Mouse (Mus musculus) ES-CJ7 (cell line): ENCODE measurements at regions not wholly inside any gene's neighbourhood (a gene's known extent, or its start where the extent isn't known, plus 50 kb on each side); places are given as distances from the start of the nearest gene placed in this dataset.
A peak's percentile ranks its signal among the peaks of the same experiment; 100 is the strongest.

Experiments
- DNase-seq: peaks from one replicate; pipeline ENCODE4 v3.0.0; 2011; ENCODE audit warnings: low read depth, low spot score

DNA sequence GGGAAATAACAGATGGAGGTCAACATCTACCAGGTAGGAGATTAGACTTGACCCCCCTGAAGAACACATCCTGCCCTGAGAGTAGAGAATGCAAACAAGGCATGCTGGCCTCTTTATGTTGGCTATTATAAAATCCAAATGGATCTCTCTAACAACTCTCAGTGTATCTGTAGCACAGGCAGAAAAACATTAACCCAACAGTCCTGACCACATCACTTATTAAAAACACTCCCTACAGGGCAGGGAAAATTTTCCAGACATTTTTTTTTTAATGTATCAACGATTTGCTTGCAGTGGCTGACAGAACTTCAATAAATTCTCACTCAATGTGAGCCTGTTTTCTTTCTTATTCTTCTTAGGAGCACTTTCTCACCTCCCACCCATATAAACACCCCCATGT lies 511.4 kb downstream of the Cdk5rap2 start:
- no peak for DNase-seq

DNA sequence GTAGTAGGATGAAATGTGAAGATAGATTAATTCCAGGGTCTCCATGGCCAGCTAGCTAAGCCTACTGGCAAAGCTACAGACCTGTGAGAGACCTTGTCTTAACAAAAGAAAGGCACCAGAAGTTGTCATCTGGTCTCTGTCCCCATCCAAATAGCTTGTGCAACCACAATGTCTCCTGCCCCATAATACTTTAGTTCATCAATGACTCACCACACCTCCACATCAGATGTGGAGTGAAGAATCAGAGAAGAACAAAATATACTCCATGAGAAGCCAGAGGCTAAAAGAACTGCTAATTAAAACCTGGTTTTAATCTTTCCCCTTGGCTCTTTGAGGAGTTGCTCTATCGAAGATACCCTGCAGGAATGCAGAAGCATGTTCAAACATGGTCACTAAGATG lies 514.1 kb downstream of the Cdk5rap2 start:
- no peak for DNase-seq

DNA sequence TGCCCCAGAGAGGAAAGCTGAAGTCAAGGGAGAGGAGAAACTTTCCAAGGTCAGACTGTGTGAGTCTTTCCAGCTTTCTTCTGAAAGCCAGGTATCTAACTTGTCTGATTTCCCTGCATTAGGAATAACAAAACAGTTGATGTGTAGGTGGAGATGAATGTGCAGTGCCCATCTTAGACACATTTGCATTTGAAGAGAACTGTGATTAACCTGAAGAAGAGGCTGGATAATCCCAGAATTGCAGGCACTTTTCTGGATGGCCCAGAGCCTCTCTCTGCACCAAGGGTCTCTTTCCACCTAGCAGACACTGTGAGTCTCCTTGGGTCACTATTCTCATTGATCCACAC lies 517.4 kb downstream of the Cdk5rap2 start:
- DNase-seq = peak; percentile 90

DNA sequence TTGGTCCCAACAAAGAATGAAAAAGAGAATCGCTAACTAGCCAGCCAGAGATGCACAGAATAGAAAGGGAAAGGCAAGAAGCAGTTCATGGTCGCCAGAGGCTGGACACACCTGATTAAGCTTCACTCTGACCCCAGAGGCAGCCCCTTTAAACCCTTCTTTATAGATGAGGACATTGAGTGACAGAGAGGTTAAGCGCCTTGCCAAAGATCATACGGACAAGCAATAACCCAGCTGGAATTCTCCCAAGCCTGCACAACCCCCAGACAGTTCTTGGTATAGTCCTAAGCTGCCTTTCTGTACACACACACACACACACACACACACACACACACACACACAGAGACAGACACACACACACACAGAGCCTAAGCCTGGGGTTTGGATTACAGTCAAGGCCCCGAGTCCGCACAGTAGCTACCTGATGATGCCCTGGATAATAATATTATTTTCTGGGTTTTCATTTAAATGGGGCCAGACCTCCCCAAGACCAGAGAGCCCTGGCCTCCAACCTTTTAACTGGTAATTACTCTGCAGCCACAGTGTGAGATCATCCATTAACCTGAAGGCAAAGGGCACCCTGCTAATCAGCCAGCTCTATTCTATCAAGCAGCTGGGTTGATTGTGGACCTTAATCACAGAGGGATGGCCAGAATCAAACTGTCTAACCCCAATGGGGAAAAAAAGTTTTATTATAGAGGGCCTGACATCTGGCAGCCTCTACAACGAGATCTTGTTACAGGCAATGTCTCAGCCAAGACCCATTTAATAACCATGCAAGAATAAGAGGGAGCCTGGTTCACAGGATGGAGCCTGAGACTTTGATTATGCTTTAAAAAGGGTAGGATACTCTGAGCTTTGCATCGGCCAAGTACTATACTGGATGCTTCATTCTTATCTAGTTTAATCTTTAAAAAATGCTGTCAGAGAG lies 518.1 kb downstream of the Cdk5rap2 start:
- DNase-seq = no peak

DNA sequence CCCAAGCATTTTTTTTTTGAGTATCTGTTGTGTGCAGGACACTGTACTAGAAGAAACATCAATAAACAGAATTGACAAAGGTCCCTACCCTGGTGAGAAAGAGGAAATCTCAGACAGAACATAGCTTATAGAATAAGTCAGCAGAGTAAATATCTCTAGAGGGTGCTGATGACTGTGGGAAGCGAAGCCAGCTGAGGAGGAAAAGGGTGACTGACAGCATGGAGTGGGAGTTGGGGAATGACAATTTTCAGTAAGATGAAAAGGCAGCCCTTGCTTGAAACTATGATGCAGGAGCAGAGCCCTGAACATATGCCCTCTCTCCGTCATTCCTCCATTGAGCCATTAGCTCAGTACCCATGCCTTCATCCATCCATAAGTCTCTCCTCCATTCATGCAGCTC lies 519.6 kb downstream of the Cdk5rap2 start:
- DNase-seq = no peak

DNA sequence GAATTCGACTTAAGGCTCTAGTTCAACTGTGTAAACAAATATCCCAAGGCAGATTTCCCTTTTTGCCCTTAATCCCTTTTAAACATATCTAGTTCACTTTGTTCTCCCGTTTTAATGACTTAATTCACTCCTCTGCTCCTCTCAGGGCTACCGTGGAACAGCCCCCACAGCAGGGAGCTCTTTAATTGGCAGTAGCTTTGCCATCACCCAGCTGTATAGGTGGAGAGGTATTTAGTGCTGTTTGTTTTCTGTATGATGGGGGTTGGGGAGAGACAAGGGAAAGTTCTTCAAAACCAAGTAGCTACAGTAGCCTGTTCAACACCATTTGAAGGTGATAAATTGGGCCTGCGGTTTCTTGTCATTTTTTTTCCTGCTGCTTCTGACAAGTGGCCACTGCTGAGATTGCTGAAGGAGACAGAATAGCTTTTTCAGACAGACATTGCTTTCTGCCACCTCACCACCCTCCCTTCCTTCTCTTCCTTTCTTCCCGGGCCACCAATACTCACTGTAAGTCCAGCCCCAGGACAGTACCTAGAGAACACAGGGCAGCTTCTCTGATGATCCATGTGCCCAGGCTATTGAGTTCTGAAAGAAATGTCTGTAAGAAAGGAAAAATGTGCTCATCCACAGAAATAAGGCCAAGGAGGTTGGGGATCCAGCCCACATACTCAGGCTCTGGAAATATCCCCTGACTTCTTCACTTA lies 520.2 kb downstream of the Cdk5rap2 start:
- DNase-seq = no peak

DNA sequence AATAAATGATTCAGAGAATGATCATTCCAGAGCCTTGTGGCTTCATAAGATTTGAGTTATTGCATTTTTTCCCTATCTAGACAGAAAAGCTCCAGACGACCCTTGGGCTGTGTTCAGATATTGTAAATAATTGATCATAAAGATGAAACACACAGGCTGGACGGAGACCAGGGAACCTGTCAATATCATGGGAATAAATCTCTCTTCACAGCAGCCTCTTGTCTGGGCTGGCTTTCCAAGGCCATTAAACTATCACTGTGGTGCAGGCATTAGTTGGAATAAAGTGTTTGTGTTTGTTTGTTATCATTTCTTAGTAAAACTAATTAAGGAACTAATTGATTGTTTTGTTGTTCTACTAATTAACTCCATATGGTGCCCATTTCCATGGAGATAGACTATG lies 533.5 kb downstream of the Cdk5rap2 start:
- no peak for DNase-seq

DNA sequence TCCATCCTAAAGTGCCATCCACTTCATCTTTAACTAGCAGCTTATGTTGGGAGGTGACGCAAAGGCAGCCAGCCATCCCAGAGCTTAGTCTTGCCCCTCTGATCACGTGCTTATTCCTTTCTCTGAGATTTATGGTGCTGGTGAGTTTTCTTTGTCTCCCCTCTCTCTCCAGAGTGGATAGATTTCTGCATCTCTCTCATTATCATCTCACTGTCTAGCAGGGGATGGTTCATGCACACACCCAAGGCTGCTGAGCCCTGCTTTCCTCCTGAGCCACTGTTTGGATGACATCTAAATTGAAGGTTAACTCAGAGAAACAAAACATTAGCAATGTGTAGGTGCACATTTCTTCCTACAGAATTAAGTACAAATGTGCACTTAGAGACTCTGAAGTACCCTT lies 539.6 kb downstream of the Cdk5rap2 start:
- no peak for DNase-seq

DNA sequence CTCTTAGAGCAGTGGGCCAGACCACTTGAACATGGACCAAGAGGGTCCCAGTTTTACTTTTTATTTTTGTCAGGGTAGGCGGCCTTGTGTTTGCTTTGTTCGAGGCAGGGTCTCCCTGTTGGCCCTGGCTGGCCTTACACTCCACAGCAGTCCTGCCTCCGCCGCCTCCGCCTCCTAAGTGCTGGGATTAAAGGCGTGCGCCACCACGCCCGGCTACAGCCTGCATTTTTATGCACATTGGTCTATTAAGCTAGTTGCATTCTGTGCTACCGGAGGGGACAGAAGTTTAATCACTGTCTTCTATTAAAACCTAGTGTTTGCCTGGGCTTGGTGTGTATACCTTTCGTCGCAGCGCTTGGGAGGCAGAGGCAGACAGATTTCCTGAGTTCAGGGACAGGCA lies 555.2 kb downstream of the Cdk5rap2 start:
- peak; percentile 50 for DNase-seq

DNA sequence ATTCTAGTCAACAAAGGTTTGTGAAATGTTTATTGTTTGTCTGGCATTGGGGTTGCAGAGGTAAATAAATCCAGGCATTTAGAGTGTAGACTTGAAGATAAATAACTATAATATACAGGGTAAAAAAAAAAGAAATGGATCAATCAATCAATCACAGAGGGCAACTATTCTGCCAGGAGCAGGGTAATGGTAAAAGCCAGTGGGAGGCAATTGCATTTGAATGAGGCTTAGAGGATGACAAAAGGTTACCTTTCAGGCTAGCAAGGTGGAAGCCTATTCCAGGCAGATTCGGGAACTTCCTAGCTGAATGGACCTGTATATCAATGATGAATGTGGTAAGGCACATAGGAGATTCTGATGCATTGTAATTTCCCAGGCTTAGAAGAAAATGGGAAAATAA lies 557.6 kb downstream of the Cdk5rap2 start:
- peak; percentile 57 for DNase-seq

DNA sequence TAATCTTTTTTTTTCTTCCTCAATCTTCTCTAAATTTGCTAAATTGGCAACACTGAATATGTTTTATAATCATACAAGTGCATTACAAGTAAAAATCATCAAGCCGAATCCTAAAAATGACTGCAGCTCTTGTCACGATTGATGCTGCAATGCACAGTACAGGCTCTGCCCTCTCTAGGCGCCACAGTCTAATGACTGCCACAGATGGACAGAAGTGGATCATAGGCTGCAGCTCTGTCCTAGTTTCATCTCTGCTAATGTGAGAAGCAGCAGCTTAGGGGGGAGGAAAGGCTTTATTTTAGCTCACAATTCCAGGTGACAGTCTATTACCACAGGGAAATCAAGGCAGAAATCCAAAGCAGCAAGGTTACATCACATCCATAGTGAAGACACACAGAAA lies 560.8 kb downstream of the Cdk5rap2 start:
- DNase-seq = no peak

DNA sequence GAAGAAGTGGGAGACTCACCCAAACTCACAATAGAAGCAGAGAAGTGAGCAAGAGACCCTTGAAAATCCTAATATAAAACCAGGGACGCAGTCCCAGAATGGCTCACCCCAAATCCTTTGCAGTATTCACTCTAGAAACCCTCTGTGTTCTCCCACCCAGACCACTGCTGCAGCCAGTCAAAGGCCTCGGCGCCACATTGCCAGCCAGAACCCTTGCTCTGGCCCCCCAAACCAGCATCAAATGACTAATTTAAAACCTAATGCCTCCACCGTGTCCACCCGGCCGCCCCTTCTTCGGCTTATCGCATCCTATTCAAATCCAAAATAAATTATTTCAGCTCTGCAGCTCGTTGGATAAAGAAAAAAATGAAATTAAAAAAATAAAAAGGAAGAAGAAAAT lies 570.4 kb downstream of the Cdk5rap2 start:
- DNase-seq = no peak

DNA sequence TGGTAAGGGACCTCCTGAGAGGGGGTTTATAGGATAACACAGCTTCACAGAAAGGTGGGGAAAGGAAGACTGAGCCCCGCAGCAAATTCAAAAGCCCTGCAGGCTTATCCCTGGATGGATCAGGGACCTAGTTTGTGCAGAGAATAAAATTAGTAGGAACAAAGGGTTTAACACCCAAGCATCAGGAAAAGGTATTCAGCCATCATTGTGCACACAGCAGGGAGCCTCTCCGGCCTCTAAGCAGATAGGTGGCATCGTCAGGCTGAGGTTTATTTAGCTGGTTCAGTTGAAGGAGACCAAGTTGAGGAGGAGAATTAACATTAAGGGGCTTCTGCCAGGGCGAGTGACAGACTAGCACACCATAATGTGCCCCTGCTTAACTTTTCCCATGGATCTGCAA lies 571.3 kb downstream of the Cdk5rap2 start:
- DNase-seq = peak; percentile 44

DNA sequence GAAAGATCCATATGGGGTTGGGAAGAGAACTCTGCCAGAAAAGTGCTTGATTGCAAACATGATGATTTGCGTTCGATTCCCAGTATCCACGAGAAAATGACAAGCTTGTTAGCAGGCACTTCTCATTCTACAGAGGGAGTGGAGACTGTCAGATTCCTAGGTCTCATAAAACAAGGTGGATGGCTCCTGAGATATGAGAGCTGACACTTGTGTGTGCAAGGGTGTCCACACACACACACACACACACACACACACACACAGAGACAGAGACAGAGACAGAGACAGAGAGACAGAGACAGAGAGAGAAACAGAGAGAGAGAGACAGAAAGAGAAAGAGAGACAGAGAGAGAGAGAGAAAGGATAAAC lies 585.4 kb downstream of the Cdk5rap2 start:
- DNase-seq = no peak

DNA sequence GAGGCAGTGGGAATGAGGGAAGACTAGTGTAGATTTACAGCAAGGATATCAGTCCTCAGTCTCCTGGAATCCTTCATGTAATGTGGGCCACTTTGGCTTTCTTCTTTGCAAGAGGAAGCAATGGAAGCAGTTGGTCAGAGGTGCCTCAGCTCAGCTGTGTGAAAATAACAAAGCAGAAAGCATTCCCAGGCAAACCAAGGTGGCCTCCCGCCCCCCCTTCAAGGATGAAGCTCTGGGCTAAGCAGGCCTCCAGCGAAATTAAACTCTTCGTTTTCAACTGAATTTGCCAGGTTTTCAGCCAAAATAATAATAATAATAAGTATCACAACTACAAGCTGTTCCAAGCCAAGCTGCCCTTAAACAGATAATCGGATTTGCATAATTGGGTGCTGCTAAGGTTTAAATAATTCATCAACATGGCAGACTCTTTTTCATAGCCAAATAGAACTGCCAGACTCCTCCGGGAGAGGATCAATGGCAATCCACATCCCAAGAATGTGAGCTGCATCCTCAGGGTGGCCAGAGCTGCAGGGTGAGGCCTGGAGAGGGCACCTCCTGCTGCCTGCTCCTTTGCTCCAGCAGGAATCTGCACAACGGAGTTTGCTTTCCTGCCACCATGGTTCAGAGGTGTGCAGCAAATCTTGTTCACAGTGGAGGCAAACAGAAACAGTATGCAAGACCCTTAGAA lies 585.9 kb downstream of the Cdk5rap2 start:
- DNase-seq = peak; percentile 8

DNA sequence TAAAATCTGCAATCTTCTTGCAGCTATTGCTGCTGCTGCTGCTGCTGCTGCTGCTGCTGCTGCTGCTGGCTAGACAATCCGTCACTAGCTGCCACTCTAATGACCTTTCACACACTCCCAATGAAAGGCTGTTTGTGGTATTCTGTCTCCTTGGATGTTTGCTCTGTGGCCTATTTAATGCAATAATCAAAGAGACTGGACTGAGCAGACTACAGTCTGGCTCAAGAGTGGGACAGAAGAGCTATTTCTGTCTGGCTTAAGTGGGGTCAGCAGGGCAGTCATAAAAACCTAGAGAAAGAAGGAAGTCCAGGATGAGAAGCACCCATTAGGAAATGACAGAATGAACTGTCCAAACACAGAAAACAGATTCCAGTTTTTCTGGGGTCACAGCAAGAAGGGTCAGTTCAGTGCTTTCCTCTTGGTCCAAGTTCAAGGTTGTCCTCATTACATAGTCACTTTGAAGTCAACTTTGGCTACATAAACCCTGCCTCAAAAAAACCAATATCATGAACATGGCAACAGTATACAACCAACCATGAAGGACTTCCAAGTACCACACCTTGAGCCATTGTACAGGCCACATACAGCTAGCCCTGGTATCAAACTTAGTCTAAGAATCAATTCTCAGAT lies 586.8 kb downstream of the Cdk5rap2 start:
- no peak for DNase-seq

DNA sequence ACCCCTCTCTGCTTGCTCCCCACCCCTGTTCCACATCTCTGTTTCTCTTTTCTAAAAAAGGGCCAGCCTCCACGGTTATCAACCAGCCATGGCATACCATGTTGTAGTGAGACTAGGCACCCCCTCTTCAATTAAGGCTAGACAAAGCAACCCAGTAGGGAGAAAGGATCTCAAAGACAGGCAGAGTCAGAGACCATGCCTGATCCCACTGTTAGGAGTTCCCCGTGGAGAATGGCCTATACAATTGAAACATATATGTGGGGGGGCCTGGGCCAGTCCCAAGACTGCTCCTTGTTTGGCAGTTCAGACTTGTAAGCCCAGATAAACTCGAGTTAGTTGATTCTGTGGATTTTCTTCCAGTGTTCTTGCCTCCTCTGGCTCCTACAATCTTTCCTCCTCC lies 591.4 kb downstream of the Cdk5rap2 start:
- no peak for DNase-seq

DNA sequence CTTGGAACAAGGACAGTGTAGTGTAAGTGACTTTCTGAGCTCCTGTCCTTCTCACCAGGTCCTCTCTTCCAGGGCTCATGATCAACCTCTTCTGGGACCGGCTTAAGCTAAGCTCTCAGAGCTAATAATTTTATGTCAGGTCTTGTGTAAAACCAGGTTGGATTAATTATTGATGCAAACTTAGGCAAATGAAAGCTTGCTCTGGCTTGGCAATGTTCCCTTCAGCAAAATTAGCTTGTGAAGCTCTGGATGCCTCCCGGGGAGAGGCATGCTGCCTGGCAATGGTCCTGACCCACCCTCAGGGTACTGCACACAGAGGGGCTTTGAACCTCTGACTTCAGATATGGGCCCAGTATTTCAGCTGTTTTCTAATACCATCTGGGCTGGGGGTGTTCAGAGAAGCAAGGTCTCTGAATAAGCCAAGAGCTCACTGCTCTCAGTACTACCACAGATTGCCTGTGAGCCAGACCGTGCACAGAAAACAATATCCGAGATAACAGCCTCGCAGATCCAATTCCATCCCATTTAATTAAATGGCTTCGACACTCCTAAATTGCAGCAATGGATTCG lies 624.7 kb downstream of the Cdk5rap2 start:
- DNase-seq = no peak

DNA sequence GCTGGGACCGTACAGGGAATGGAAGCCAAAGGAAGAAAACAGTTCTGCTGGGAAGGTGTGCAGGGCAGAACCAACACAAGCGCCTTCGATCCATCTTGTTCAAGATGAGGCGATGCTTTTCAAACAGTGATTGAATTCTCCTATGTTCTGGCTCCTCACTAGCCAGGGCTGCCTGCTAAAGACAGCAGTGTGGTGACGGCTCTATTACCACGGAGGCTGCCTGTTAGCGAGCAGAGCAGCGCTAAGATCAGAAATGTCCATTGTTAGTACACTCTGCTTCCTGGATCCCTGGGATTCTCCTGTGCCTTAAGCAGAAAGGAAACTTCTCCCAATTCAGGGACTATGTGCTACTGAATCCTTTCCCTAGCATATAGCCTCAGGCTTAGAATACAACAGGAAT lies 629.0 kb downstream of the Cdk5rap2 start:
- no peak for DNase-seq

DNA sequence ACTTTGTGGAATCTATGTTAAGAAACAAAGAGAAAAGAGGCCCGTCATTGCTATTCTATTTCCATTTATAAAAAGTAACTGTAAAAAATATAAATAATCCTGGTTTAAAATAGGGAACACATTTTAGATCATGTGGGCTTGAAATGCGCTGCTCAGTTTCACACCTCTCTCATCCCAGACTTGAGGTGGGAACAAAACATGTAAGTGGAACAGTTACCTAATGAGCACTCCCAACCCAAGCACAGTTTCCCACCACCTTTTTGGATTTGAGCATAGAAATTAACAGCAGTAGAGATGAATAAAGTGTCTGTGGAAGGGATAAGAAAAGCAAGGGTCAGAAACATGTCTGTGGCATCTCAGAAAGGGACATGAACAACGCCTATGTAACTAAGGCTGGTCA lies 648.4 kb downstream of the Cdk5rap2 start:
- DNase-seq = no peak

DNA sequence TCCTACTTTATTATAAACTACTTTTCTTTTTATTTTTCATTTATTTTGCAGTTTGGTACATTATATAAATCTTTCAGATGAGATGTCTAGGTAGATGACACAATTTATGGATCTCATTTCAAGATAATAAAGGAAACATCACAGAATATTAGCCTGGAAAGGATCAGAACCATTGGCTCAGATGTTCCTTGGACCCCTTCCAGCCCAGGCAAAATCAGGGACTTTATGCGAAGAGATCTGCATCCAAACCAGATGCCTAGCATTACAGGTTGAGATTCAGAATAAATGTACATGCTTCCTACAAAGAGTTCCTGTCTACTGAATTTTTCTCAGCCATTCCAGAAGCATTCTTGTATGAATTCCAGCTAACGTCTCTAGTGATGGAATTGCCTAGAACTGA lies 650.6 kb downstream of the Cdk5rap2 start:
- DNase-seq = no peak

DNA sequence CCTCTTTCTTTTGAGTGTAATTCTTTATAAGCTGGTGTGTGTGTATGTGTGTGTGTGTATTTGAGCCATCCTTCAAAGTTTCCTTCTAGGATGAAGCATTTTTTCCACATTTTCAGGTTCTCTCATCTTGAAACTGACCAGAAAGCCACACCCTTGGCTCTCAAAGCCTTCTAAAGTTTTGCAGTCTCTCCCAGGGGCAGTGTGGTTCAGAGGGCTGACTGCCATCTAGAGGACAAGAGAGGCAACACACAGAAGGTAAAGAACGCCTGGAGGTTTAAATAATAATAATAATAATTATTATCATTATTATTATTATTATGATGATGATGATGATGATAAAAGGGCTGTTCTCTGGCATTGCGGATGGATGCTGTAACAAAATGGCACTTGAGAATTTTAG lies 655.7 kb downstream of the Cdk5rap2 start:
- peak; percentile 30 for DNase-seq
